8 mouse cellular contexts compared by ENCODE assay signal in genomic region chr9:120011533-120011932, GRCm38 (mm10). TPM values are rescaled to one million over a fixed set of nuclear protein-coding genes. Genes with fewer than 3 reads are reported as not detected.
DNase-seq lines count a peak whose midpoint lies in the region; ATAC-seq and TF ChIP-seq lines count a peak whose summit lies in the region.

No protein-coding gene starts in this region.

- 3% methylated on average over 10 of the region's 10 CpGs for WGBS in forebrain, embryonic 10.5 days
- WGBS in heart, postnatal 0 days: 2% methylated on average over 10 of the region's 10 CpGs
- 0% methylated on average over 10 of the region's 10 CpGs for WGBS in neural tube, embryonic 15.5 days

- TF ChIP-seq RAD21 in CH12.LX (IDR thresholded peaks at IDR 0.05; ENCODE audit: low read depth, low read length): peak; percentile 45

- in situ Hi-C loops in CH12.LX (cut with MboI; ENCODE audit: low pct_ligation_motif_present, low pct_unique_long_range_greater_than_20kb, low sequenced_read_pairs): no loop called here

- TF ChIP-seq CTCF in CH12.LX (conservative IDR thresholded peaks at IDR 0.05 in 1 of 2, IDR thresholded peaks at IDR 0.05 in 1 of 2; ENCODE audit: low read depth in 2 of 2, low read length in 2 of 2): peak in 1 of 2 experiments; percentile 70; a peak in 2 of 4 replicates
- no peak for TF ChIP-seq CTCF in bone marrow macrophage, adult 2 months (IDR thresholded peaks at IDR 0.05; ENCODE audit: low read depth, low read length)
- TF ChIP-seq CTCF in heart, postnatal 0 days (IDR thresholded peaks at IDR 0.05; ENCODE audit: low read depth): peak; percentile 74

- no peak overlapping the region for H3K9ac ChIP-seq in CH12.LX (ENCODE audit: insufficient read depth, low read depth)
- 0 out of 2 replicates have a peak overlapping the region, but pooled peaks have one; percentile 34 for H3K9ac ChIP-seq in heart, postnatal 0 days (replicated peaks; ENCODE audit: low read depth, low read length)
- H3K9ac ChIP-seq in neural tube, embryonic 15.5 days (replicated peaks): peak overlapping the region; percentile 36; the same call in 1 of the 2 replicates

- peak; percentile 67 for DNase-seq in CH12.LX (ENCODE audit: extremely low read depth)
- peak; percentile 72 for DNase-seq in forebrain, embryonic 10.5 days (ENCODE audit: extremely low spot score, low spot score)
- peak; percentile 95 for DNase-seq in heart, postnatal 0 days (ENCODE audit: low spot score)
- DNase-seq in layer of hippocampus, adult 18-20 months (ENCODE audit: low spot score in 2 of 2): peak; percentile 78 to 87
- DNase-seq in lung, adult 18-20 months: peak; percentile 78 to 89
- peak; percentile 78 for DNase-seq in thymus, postnatal 0 days (ENCODE audit: low spot score)

- peaks cover 74% of the 10 kb centered on the region for H3K27me3 ChIP-seq in CH12.LX (replicated peaks)
- H3K27me3 ChIP-seq in forebrain, embryonic 10.5 days (ENCODE audit: poor library complexity, severe bottlenecking): peaks cover 28% of the 10 kb centered on the region
- no peaks in the 10 kb centered on the region for H3K27me3 ChIP-seq in heart, postnatal 0 days (ENCODE audit: control insufficient read depth, insufficient read depth, low read length)
- H3K27me3 ChIP-seq in neural tube, embryonic 15.5 days (replicated peaks): peaks cover 6% of the 10 kb centered on the region

- ATAC-seq in heart, postnatal 0 days (ENCODE audit: insufficient read depth, low read depth): peak; percentile 80
- ATAC-seq in neural tube, embryonic 15.5 days (ENCODE audit: low FRiP score): peak; percentile 77

- no peaks in the 10 kb centered on the region for H3K36me3 ChIP-seq in CH12.LX (replicated peaks in 1 of 2; ENCODE audit: control insufficient read depth in 1 of 2, insufficient read depth in 1 of 2, low read length in 1 of 2)
- H3K36me3 ChIP-seq in forebrain, embryonic 10.5 days (replicated peaks): no peaks in the 10 kb centered on the region
- peaks cover 37% of the 10 kb centered on the region for H3K36me3 ChIP-seq in heart, postnatal 0 days (replicated peaks; ENCODE audit: control insufficient read depth, insufficient read depth, low read length)
- H3K36me3 ChIP-seq in neural tube, embryonic 15.5 days: no peaks in the 10 kb centered on the region

- no peak overlapping the region for H3K4me3 ChIP-seq in CH12.LX (replicated peaks in 1 of 3; ENCODE audit: low read depth in 2 of 3, low read length in 2 of 3, poor library complexity in 1 of 3)
- H3K4me3 ChIP-seq in bone marrow macrophage, adult 2 months (ENCODE audit: insufficient read depth, low read length): peak overlapping the region; percentile 39
- H3K4me3 ChIP-seq in forebrain, embryonic 10.5 days: peak overlapping the region; percentile 64
- peak overlapping the region; percentile 41 for H3K4me3 ChIP-seq in heart, postnatal 0 days (ENCODE audit: low read depth, low read length)
- H3K4me3 ChIP-seq in neural tube, embryonic 15.5 days (replicated peaks): peak overlapping the region; percentile 40

- no peak overlapping the region for H3K27ac ChIP-seq in CH12.LX (ENCODE audit: insufficient read depth, low read depth)
- no peak overlapping the region for H3K27ac ChIP-seq in bone marrow macrophage, adult 2 months (ENCODE audit: insufficient read depth, low read depth, low read length)
- peak overlapping the region; percentile 80 for H3K27ac ChIP-seq in forebrain, embryonic 10.5 days
- H3K27ac ChIP-seq in heart, postnatal 0 days (ENCODE audit: low read depth): peak overlapping the region; percentile 96
- peak overlapping the region; percentile 86 for H3K27ac ChIP-seq in neural tube, embryonic 15.5 days (replicated peaks)

- H3K4me1 ChIP-seq in CH12.LX (ENCODE audit: control insufficient read depth in 1 of 2, insufficient read depth in 2 of 2): peaks cover 0 to 27% of the 10 kb centered on the region in 2 experiments; a peak in 2 of 4 replicates
- peaks cover 23% of the 10 kb centered on the region for H3K4me1 ChIP-seq in bone marrow macrophage, adult 2 months (ENCODE audit: control insufficient read depth, insufficient read depth, low read length)
- peaks cover 30% of the 10 kb centered on the region for H3K4me1 ChIP-seq in forebrain, embryonic 10.5 days
- peaks cover 18% of the 10 kb centered on the region; the same call in 1 of the 2 replicates for H3K4me1 ChIP-seq in heart, postnatal 0 days (ENCODE audit: control insufficient read depth, insufficient read depth)
- peaks cover 10% of the 10 kb centered on the region for H3K4me1 ChIP-seq in neural tube, embryonic 15.5 days

- dilution Hi-C loops in CH12.LX (cut with MboI; ENCODE audit: extremely low pct_ligation_motif_present, extremely low pct_unique_long_range_greater_than_20kb, low sequenced_read_pairs): no loop called here

- TF ChIP-seq POLR2A in CH12.LX (IDR thresholded peaks at IDR 0.05; ENCODE audit: low read depth, low read length): no peak
- no peak for TF ChIP-seq POLR2A in bone marrow macrophage, adult 2 months (IDR thresholded peaks at IDR 0.05; ENCODE audit: borderline replicate concordance, low read depth, low read length)

- H3K4me2 ChIP-seq in CH12.LX (ENCODE audit: insufficient read depth, low read depth, poor library complexity, severe bottlenecking): peak overlapping the region; percentile 85
- peak overlapping the region; percentile 74 for H3K4me2 ChIP-seq in heart, postnatal 0 days (ENCODE audit: low read depth, low read length)
- peak overlapping the region; percentile 77 for H3K4me2 ChIP-seq in neural tube, embryonic 15.5 days

- peaks cover 13% of the 10 kb centered on the region for H3K9me3 ChIP-seq in CH12.LX (replicated peaks; ENCODE audit: low read length)
- H3K9me3 ChIP-seq in forebrain, embryonic 10.5 days: peaks cover 8% of the 10 kb centered on the region; the same call in 1 of the 2 replicates
- H3K9me3 ChIP-seq in heart, postnatal 0 days (replicated peaks; ENCODE audit: control insufficient read depth, low read length): no peaks in the 10 kb centered on the region
- no peaks in the 10 kb centered on the region for H3K9me3 ChIP-seq in neural tube, embryonic 15.5 days (replicated peaks)

- no peak for TF ChIP-seq EP300 in CH12.LX (IDR thresholded peaks at IDR 0.05; ENCODE audit: low read length)
- TF ChIP-seq EP300 in heart, postnatal 0 days (IDR thresholded peaks at IDR 0.05; ENCODE audit: low read depth): no peak; the same call in 1 of the 2 replicates

- no peaks in the 10 kb centered on the region for H3K79me2 ChIP-seq in CH12.LX (replicated peaks; ENCODE audit: control insufficient read depth, extremely low read depth, insufficient read depth, poor library complexity, severe bottlenecking)

TF ChIP-seq in CH12.LX, 34 proteins besides CTCF, POLR2A, EP300 and RAD21 (continues in another document):
- peak; percentile 45 for TF ChIP-seq USF1 (IDR thresholded peaks at IDR 0.05; ENCODE audit: low read depth, low read length)
- TF ChIP-seq IRF4 (IDR thresholded peaks at IDR 0.05; ENCODE audit: low read depth, low read length): no peak
- TF ChIP-seq ZKSCAN1 (IDR thresholded peaks at IDR 0.05; ENCODE audit: borderline replicate concordance, low read depth, low read length): no peak
- TF ChIP-seq USF2 (conservative IDR thresholded peaks at IDR 0.05; ENCODE audit: low read depth, low read length): no peak
- TF ChIP-seq KAT2A (IDR thresholded peaks at IDR 0.05; ENCODE audit: insufficient replicate concordance, low read length): no peak
- no peak for TF ChIP-seq UBTF (IDR thresholded peaks at IDR 0.05; ENCODE audit: low read depth, low read length)
- TF ChIP-seq TCF12 (IDR thresholded peaks at IDR 0.05; ENCODE audit: low read depth, low read length): no peak

RNA-seq across cellular contexts. Expression of gene Xirp1, which starts 11.9 kb away (rescaled TPM):
- not detected in 2 replicates for total RNA-seq in CH12.LX (2012; rRNA removed)
- total RNA-seq in CH12.LX (2014; rRNA removed): not detected in 2 replicates
- polyA plus RNA-seq in CH12.LX (2012; ENCODE audit: insufficient read length, low read depth): not detected in 2 replicates
- not detected in 2 replicates for polyA plus RNA-seq in bone marrow macrophage, adult 2 months (2012; ENCODE audit: insufficient read depth, insufficient read length, missing spikeins)
- not detected in 2 replicates for polyA plus RNA-seq in forebrain, embryonic 10.5 days (2016; fragmentation: Nextera tagmentation; extraction: Ambion mirVana)
- total RNA-seq in heart, postnatal 0 days (2014; rRNA removed; ENCODE audit: low replicate concordance): 140 and 178 TPM in 2 replicates
- polyA plus RNA-seq in heart, postnatal 0 days (2015; fragmentation: Nextera tagmentation; extraction: Ambion mirVana): 38.4 and 45.1 TPM in 2 replicates
- under 1 TPM; 0.07 to 0.08 TPM for total RNA-seq in layer of hippocampus, adult 18-20 months (2021)
- 0.09 and 0.14 TPM in 2 replicates for polyA plus RNA-seq in neural tube, embryonic 15.5 days (2015; fragmentation: Nextera tagmentation; extraction: Ambion mirVana)
- 0.09 TPM in 1 of 2 replicates, not detected in the other for polyA plus RNA-seq in thymus, postnatal 0 days (2015; fragmentation: Nextera tagmentation; extraction: Ambion mirVana)

RNA-seq across cellular contexts. Expression of gene Csrnp1, which starts 27.1 kb away (rescaled TPM):
- total RNA-seq in CH12.LX (2012; rRNA removed): 15.5 and 15.7 TPM in 2 replicates
- 5.7 and 8.6 TPM in 2 replicates for total RNA-seq in CH12.LX (2014; rRNA removed)
- polyA plus RNA-seq in CH12.LX (2012; ENCODE audit: insufficient read length, low read depth): 7.8 and 8.1 TPM in 2 replicates
- 3.0 and 4.1 TPM in 2 replicates for polyA plus RNA-seq in bone marrow macrophage, adult 2 months (2012; ENCODE audit: insufficient read depth, insufficient read length, missing spikeins)
- polyA plus RNA-seq in forebrain, embryonic 10.5 days (2016; fragmentation: Nextera tagmentation; extraction: Ambion mirVana): 3.3 and 4.2 TPM in 2 replicates
- total RNA-seq in heart, postnatal 0 days (2014; rRNA removed; ENCODE audit: low replicate concordance): 23.8 and 96.9 TPM in 2 replicates
- polyA plus RNA-seq in heart, postnatal 0 days (2015; fragmentation: Nextera tagmentation; extraction: Ambion mirVana): 4.0 and 4.2 TPM in 2 replicates
- total RNA-seq in layer of hippocampus, adult 18-20 months (2021): 10 to 100 TPM; 13.1 to 15.7 TPM
- polyA plus RNA-seq in neural tube, embryonic 15.5 days (2015; fragmentation: Nextera tagmentation; extraction: Ambion mirVana): 1.4 and 3.4 TPM in 2 replicates
- polyA plus RNA-seq in thymus, postnatal 0 days (2015; fragmentation: Nextera tagmentation; extraction: Ambion mirVana): 41.3 and 43.3 TPM in 2 replicates

RNA-seq across cellular contexts. Expression of gene Cx3cr1, which starts 58.1 kb away (rescaled TPM):
- total RNA-seq in CH12.LX (2012; rRNA removed) (not detected in 2 replicates), CH12.LX (2014; rRNA removed) (not detected in 2 replicates)
- polyA plus RNA-seq in CH12.LX (2012; ENCODE audit: insufficient read length, low read depth): 0.06 and 0.08 TPM in 2 replicates
- 59.9 and 65.4 TPM in 2 replicates for polyA plus RNA-seq in bone marrow macrophage, adult 2 months (2012; ENCODE audit: insufficient read depth, insufficient read length, missing spikeins)
- polyA plus RNA-seq in forebrain, embryonic 10.5 days (2016; fragmentation: Nextera tagmentation; extraction: Ambion mirVana): 4.7 and 4.8 TPM in 2 replicates
- 1.5 and 5.2 TPM in 2 replicates for total RNA-seq in heart, postnatal 0 days (2014; rRNA removed; ENCODE audit: low replicate concordance)
- 4.1 and 4.7 TPM in 2 replicates for polyA plus RNA-seq in heart, postnatal 0 days (2015; fragmentation: Nextera tagmentation; extraction: Ambion mirVana)
- total RNA-seq in layer of hippocampus, adult 18-20 months (2021): 10 to 100 TPM; 26.5 to 31.6 TPM
- 10.5 and 11.3 TPM in 2 replicates for polyA plus RNA-seq in neural tube, embryonic 15.5 days (2015; fragmentation: Nextera tagmentation; extraction: Ambion mirVana)
- polyA plus RNA-seq in thymus, postnatal 0 days (2015; fragmentation: Nextera tagmentation; extraction: Ambion mirVana): 4.0 and 4.3 TPM in 2 replicates

Comparison
In these comparisons a context has a peak if more than half of its experiments do, and no peak if none do; other contexts are left out.
1. H3K27ac ChIP-seq: peak in forebrain, embryonic 10.5 days (single experiment), heart, postnatal 0 days (single experiment) and neural tube, embryonic 15.5 days (single experiment); none in CH12.LX (single experiment) and bone marrow macrophage, adult 2 months (single experiment).
2. H3K4me3 ChIP-seq: peak in bone marrow macrophage, adult 2 months (single experiment), forebrain, embryonic 10.5 days (single experiment), heart, postnatal 0 days (single experiment) and neural tube, embryonic 15.5 days (single experiment); none in CH12.LX (0 of 3).
3. RNA of gene Xirp1, which starts 11.9 kb away (polyA plus RNA-seq): 38.4 to 45.1 TPM in heart, postnatal 0 days; 0.09 to 0.14 TPM in neural tube, embryonic 15.5 days, not detected in CH12.LX, not detected in bone marrow macrophage, adult 2 months, not detected in forebrain, embryonic 10.5 days and 0.09 TPM in thymus, postnatal 0 days; every median in the first group is over 10 times any median in the second.
4. Peak in every context shown above with its lines, with median percentiles within 50 percentile points of each other: DNase-seq and H3K4me2 ChIP-seq.